24 mouse cellular contexts compared by ENCODE assay signal in genomic region chr7:121650724-121651123, GRCm38 (mm10). TPM values are rescaled to one million over a fixed set of nuclear protein-coding genes. Genes with fewer than 3 reads are reported as not detected.
DNase-seq lines count a peak whose midpoint lies in the region; ATAC-seq and TF ChIP-seq lines count a peak whose summit lies in the region.
"Had no signal": no experiment of that assay in that cellular context is flagged by ENCODE, and none has a peak within 500 bp of the region (broad histone marks: within the 10 kb centered on the region; RNA-seq: fewer than 3 reads in every experiment).

No protein-coding gene starts in this region.

- no peak overlapping the region for H3K4me2 ChIP-seq in stomach, postnatal 0 days (replicated peaks; ENCODE audit: low read depth)
- H3K4me2 ChIP-seq: forebrain, embryonic 12.5 days; hindbrain, embryonic 15.5 days; limb, embryonic 12.5 days; liver, embryonic 11.5 days; midbrain, embryonic 11.5 days had no signal

- peaks cover 9% of the 10 kb centered on the region for H3K36me3 ChIP-seq in stomach, postnatal 0 days (ENCODE audit: control insufficient read depth, insufficient read depth, low read length)

- H3K4me1 ChIP-seq in stomach, postnatal 0 days (replicated peaks; ENCODE audit: control insufficient read depth, insufficient read depth), result no peaks in the 10 kb centered on the region
- H3K4me1 ChIP-seq: forebrain, embryonic 12.5 days; heart, embryonic 10.5 days; hindbrain, embryonic 15.5 days; limb, embryonic 12.5 days had no signal

- no peak for TF ChIP-seq CTCF in stomach, postnatal 0 days (IDR thresholded peaks at IDR 0.05; ENCODE audit: low read depth)

- whole genome bisulfite sequencing in stomach, postnatal 0 days, result 79% methylated on average over 3 of the region's 3 CpGs

- peak; percentile 57 to 83 for DNase-seq in adrenal gland, adult (ENCODE audit: inconsistent age in 2 of 2, low spot score in 1 of 2)
- DNase-seq in adrenal gland, postnatal 25 days, result no peak
- peak; percentile 24 to 63 for DNase-seq in frontal cortex, postnatal 36 days (ENCODE audit: low spot score in 2 of 2)
- DNase-seq in frontal cortex, postnatal 10 days (ENCODE audit: low spot score in 2 of 2), result no peak
- peak; percentile 44 for DNase-seq in adrenal gland, postnatal 10 days
- no peak for DNase-seq in stomach, postnatal 0 days (ENCODE audit: low spot score)
- DNase-seq: cerebellum, adult 11-12 months; cerebellum, postnatal 10 days; gastrocnemius, adult 2 months; heart, postnatal 4 days; kidney, adult 2 months; layer of hippocampus, adult 9-11 months; lung, adult 18-20 months; lung, postnatal 10 days; spleen, adult 18-20 months; thymus, postnatal 25 days had no signal

- H3K4me3 ChIP-seq in stomach, postnatal 0 days (ENCODE audit: low read depth, low read length), result no peak overlapping the region
- H3K4me3 ChIP-seq: forebrain, embryonic 12.5 days; gastrocnemius, adult 2 months; heart, embryonic 10.5 days; hindbrain, embryonic 15.5 days; limb, embryonic 12.5 days had no signal

- H3K27ac ChIP-seq in stomach, postnatal 0 days (replicated peaks), result no peak overlapping the region
- H3K27ac ChIP-seq: forebrain, embryonic 12.5 days; gastrocnemius, adult 2 months; heart, embryonic 10.5 days; hindbrain, embryonic 15.5 days; kidney, postnatal 0 days; limb, embryonic 12.5 days had no signal

- ATAC-seq in stomach, postnatal 0 days (ENCODE audit: low FRiP score, low TSS enrichment), result peak; percentile 45; the same call in 1 of the 2 replicates
- ATAC-seq in megakaryocyte, adult 5-6 weeks (ENCODE audit: poor library complexity, severe bottlenecking), result no peak

- H3K27me3 ChIP-seq in stomach, postnatal 0 days (ENCODE audit: control insufficient read depth, insufficient read depth, low read length), result no peaks in the 10 kb centered on the region
- H3K27me3 ChIP-seq: forebrain, embryonic 12.5 days; hindbrain, embryonic 15.5 days; limb, embryonic 12.5 days had no signal

- no peaks in the 10 kb centered on the region for H3K9me3 ChIP-seq in stomach, postnatal 0 days (ENCODE audit: control insufficient read depth, low read length)
- H3K9me3 ChIP-seq: forebrain, embryonic 12.5 days; heart, embryonic 10.5 days; hindbrain, embryonic 15.5 days; limb, embryonic 12.5 days had no signal

- no peak for TF ChIP-seq EP300 in stomach, postnatal 0 days (optimal IDR thresholded peaks at IDR 0.05)

- no peak overlapping the region for H3K9ac ChIP-seq in stomach, postnatal 0 days (ENCODE audit: low read length)
- H3K9ac ChIP-seq: forebrain, embryonic 12.5 days; hindbrain, embryonic 15.5 days; limb, embryonic 12.5 days had no signal

RNA-seq across cellular contexts. Expression of gene Usp31, which starts 56.3 kb away (rescaled TPM):
- 15.4 and 18.8 TPM in 2 replicates for total RNA-seq in adrenal gland, postnatal 25 days (2021)
- total RNA-seq in adrenal gland, postnatal 10 days (2021), result 10 to 100 TPM; 11.3 to 11.5 TPM
- 0.70 and 0.73 TPM in 2 replicates for polyA plus RNA-seq in stomach, postnatal 0 days (2015; fragmentation: Nextera tagmentation; extraction: Ambion mirVana)
- 4.7 and 5.3 TPM in 2 replicates for total RNA-seq in megakaryocyte, adult 5-6 weeks (2015)
- 4.0 and 4.5 TPM in 2 replicates for total RNA-seq in megakaryocyte, adult 5-6 weeks (2017)

Comparison
In these comparisons a context has a peak if more than half of its experiments do, and no peak if none do; other contexts are left out.
1. DNase-seq: peak in adrenal gland, adult (2 of 2), frontal cortex, postnatal 36 days (2 of 2) and adrenal gland, postnatal 10 days (single experiment); none in adrenal gland, postnatal 25 days (single experiment), frontal cortex, postnatal 10 days (0 of 2) and stomach, postnatal 0 days (single experiment).